Comparison of ENCODE assay signal across 8 mouse cellular contexts in genomic region chr6:83325525-83326393, GRCm38 (mm10). TPM values are rescaled to one million over a fixed set of nuclear protein-coding genes. Genes with fewer than 3 reads are reported as not detected.
DNase-seq lines count a peak whose midpoint lies in the region; ATAC-seq and TF ChIP-seq lines count a peak whose summit lies in the region.

TSS of gene Mthfd2 (minus strand) at chr6:83325908.
TSS of gene Mob1a (plus strand) at chr6:83326016.

- H3K4me3 ChIP-seq in bone marrow macrophage, adult 2 months (ENCODE audit: insufficient read depth, low read length) = peak within 1 kb of the TSS; percentile 87
- H3K4me3 ChIP-seq in embryonic fibroblast, embryonic 13.5 days (ENCODE audit: insufficient read depth, low read length) = peak within 1 kb of the TSS; percentile 90
- H3K4me3 ChIP-seq in kidney, embryonic 14.5 days (ENCODE audit: low read length) = peak within 1 kb of the TSS; percentile 70
- H3K4me3 ChIP-seq in limb, embryonic 15.5 days = peak within 1 kb of the TSS; percentile 67

- DNase-seq in A20 (ENCODE audit: low read depth, low spot score) = peak; percentile 92
- DNase-seq in heart, adult 9 months (ENCODE audit: low spot score in 2 of 2) = peak; percentile 96 to 97
- peak; percentile 87 to 93 for DNase-seq in monocyte, adult 2 months (ENCODE audit: low read depth in 1 of 2, low spot score in 2 of 2)
- peak; percentile 94 to 95 for DNase-seq in spleen, postnatal 36 days (ENCODE audit: low spot score in 2 of 2)

- peaks cover 29% of the 10 kb centered on the region for H3K4me1 ChIP-seq in bone marrow macrophage, adult 2 months (ENCODE audit: control insufficient read depth, insufficient read depth, low read length)
- H3K4me1 ChIP-seq in embryonic fibroblast, embryonic 13.5 days (ENCODE audit: control insufficient read depth, insufficient read depth, low read length) = no peaks in the 10 kb centered on the region
- peaks cover 7% of the 10 kb centered on the region for H3K4me1 ChIP-seq in kidney, embryonic 14.5 days (ENCODE audit: control insufficient read depth, insufficient read depth, low read length)
- H3K4me1 ChIP-seq in limb, embryonic 15.5 days = peaks cover 7% of the 10 kb centered on the region

- TF ChIP-seq CTCF in bone marrow macrophage, adult 2 months (IDR thresholded peaks at IDR 0.05; ENCODE audit: low read depth, low read length) = no peak
- no peak for TF ChIP-seq CTCF in embryonic fibroblast, embryonic 13.5 days (IDR thresholded peaks at IDR 0.05; ENCODE audit: borderline replicate concordance, insufficient read depth, low read length)

- H3K27ac ChIP-seq in bone marrow macrophage, adult 2 months (ENCODE audit: insufficient read depth, low read depth, low read length) = peak within 1 kb of the TSS; percentile 86
- peak within 1 kb of the TSS; percentile 80 for H3K27ac ChIP-seq in embryonic fibroblast, embryonic 13.5 days (ENCODE audit: insufficient read depth, low read length)
- peak within 1 kb of the TSS; percentile 92 for H3K27ac ChIP-seq in kidney, embryonic 14.5 days (ENCODE audit: low read depth, low read length)
- H3K27ac ChIP-seq in limb, embryonic 15.5 days = peak within 1 kb of the TSS; percentile 93

- peak within 1 kb of the TSS; percentile 77 for H3K4me2 ChIP-seq in kidney, embryonic 14.5 days (replicated peaks; ENCODE audit: low read depth, low read length)
- peak within 1 kb of the TSS; percentile 65 for H3K4me2 ChIP-seq in limb, embryonic 15.5 days

- H3K27me3 ChIP-seq in kidney, embryonic 14.5 days (ENCODE audit: control insufficient read depth, insufficient read depth, low read length) = no peaks in the 10 kb centered on the region
- no peaks in the 10 kb centered on the region for H3K27me3 ChIP-seq in limb, embryonic 15.5 days

- H3K9me3 ChIP-seq in kidney, embryonic 14.5 days (ENCODE audit: control insufficient read depth, low read length) = no peaks in the 10 kb centered on the region
- H3K9me3 ChIP-seq in limb, embryonic 15.5 days = no peaks in the 10 kb centered on the region

- peak; percentile 54; the same call in 1 of the 2 replicates for TF ChIP-seq POLR2A in bone marrow macrophage, adult 2 months (IDR thresholded peaks at IDR 0.05; ENCODE audit: borderline replicate concordance, low read depth, low read length)
- peak; percentile 71 for TF ChIP-seq POLR2A in embryonic fibroblast, embryonic 13.5 days (IDR thresholded peaks at IDR 0.05; ENCODE audit: low read depth, low read length)

- H3K36me3 ChIP-seq in kidney, embryonic 14.5 days (ENCODE audit: control insufficient read depth, insufficient read depth, low read length) = peaks cover 17% of the 10 kb centered on the region
- peaks cover 14% of the 10 kb centered on the region for H3K36me3 ChIP-seq in limb, embryonic 15.5 days

- peak; percentile 97 for ATAC-seq in kidney, embryonic 14.5 days (ENCODE audit: low FRiP score, low TSS enrichment)
- peak; percentile 97 for ATAC-seq in limb, embryonic 15.5 days (ENCODE audit: insufficient number of reproducible peaks, low FRiP score, low TSS enrichment, low read depth)

- 1% methylated on average over 64 of the region's 65 CpGs for WGBS in kidney, embryonic 14.5 days
- WGBS in limb, embryonic 15.5 days = under 1% methylated on average over 64 of the region's 65 CpGs

- peak within 1 kb of the TSS; percentile 88 for H3K9ac ChIP-seq in kidney, embryonic 14.5 days (ENCODE audit: low read depth, low read length)
- peak within 1 kb of the TSS; percentile 81 for H3K9ac ChIP-seq in limb, embryonic 15.5 days

RNA-seq across cellular contexts. Expression of gene Mthfd2, which starts in this region (rescaled TPM):
- 21.1 and 28.1 TPM in 2 replicates for polyA plus RNA-seq in bone marrow macrophage, adult 2 months (2012; ENCODE audit: insufficient read depth, insufficient read length, missing spikeins)
- 123 and 138 TPM in 2 replicates for polyA plus RNA-seq in embryonic fibroblast, embryonic 13.5 days (2011; ENCODE audit: insufficient read length, low read depth, missing spikeins)
- polyA plus RNA-seq in kidney, embryonic 14.5 days (2014; fragmentation: Nextera tagmentation; extraction: Ambion mirVana) = 46.7 and 50.8 TPM in 2 replicates
- polyA plus RNA-seq in limb, embryonic 15.5 days (2015; fragmentation: Nextera tagmentation; extraction: Ambion mirVana) = 31.1 and 34.0 TPM in 2 replicates

RNA-seq across cellular contexts. Expression of gene Mob1a, which starts in this region (rescaled TPM):
- polyA plus RNA-seq in bone marrow macrophage, adult 2 months (2012; ENCODE audit: insufficient read depth, insufficient read length, missing spikeins) = 166 and 182 TPM in 2 replicates
- polyA plus RNA-seq in embryonic fibroblast, embryonic 13.5 days (2011; ENCODE audit: insufficient read length, low read depth, missing spikeins) = 139 and 148 TPM in 2 replicates
- 38.9 and 92.4 TPM in 2 replicates for polyA plus RNA-seq in kidney, embryonic 14.5 days (2014; fragmentation: Nextera tagmentation; extraction: Ambion mirVana)
- polyA plus RNA-seq in limb, embryonic 15.5 days (2015; fragmentation: Nextera tagmentation; extraction: Ambion mirVana) = 67.8 and 68.7 TPM in 2 replicates

Comparison
In these comparisons a context has a peak if more than half of its experiments do, and no peak if none do; other contexts are left out.
1. Peak in every context shown above with its lines: DNase-seq, ATAC-seq, H3K4me3 ChIP-seq and H3K27ac ChIP-seq.